Mouse (Mus musculus) spleen, adult 2 months (tissue): Measurements from ENCODE around the gene Ptk7. TPM values are rescaled to one million over a fixed set of nuclear protein-coding genes. Genes with fewer than 3 reads are reported as not detected.

ENCODE experiments used
- DNase-seq, 2 experiments: peaks; one replicate each; pipeline versions ENCODE4 v3.0.0 to v3.0.0-alpha.2; 2012 to 2021; ENCODE audit warnings: low spot score in 2 of 2, low read depth in 1 of 2
- H3K27ac ChIP-seq: fragments of 200-500 bp; 2 replicates; pipeline ENCODE4 v1.5.1; 2012; ENCODE audit warnings: low read length, inconsistent platforms; ENCODE audit not compliant: insufficient read depth
- H3K27me3 ChIP-seq: fragments of 200-500 bp; 2 replicates; pipeline ENCODE4 v1.6.1; 2012; ENCODE audit warnings: mild to moderate bottlenecking, moderate library complexity, low read length, inconsistent platforms; ENCODE audit not compliant: control insufficient read depth, insufficient read depth
- H3K36me3 ChIP-seq: fragments of 200-500 bp; 2 replicates; pipeline ENCODE4 v1.6.1; 2012; ENCODE audit warnings: mild to moderate bottlenecking, low read length, inconsistent platforms; ENCODE audit not compliant: control insufficient read depth, insufficient read depth
- H3K4me1 ChIP-seq: fragments of 200-500 bp; 2 replicates; pipeline ENCODE4 v1.6.1; 2011; ENCODE audit warnings: inconsistent platforms; ENCODE audit not compliant: control insufficient read depth, insufficient read depth, insufficient read length
- H3K4me3 ChIP-seq: fragments of 200-500 bp; 2 replicates; pipeline ENCODE4 v1.5.1; 2011; ENCODE audit warnings: mild to moderate bottlenecking, inconsistent platforms; ENCODE audit not compliant: insufficient read depth, insufficient read length; ENCODE audit errors: extremely low read depth
- CTCF ChIP-seq: fragments of 200-500 bp; IDR thresholded peaks from 2 replicates; pipeline ENCODE4 v1.5.1; 2011; ENCODE audit warnings: mild to moderate bottlenecking, inconsistent platforms; ENCODE audit not compliant: insufficient read depth, insufficient read length, insufficient replicate concordance; ENCODE audit errors: extremely low read depth
- POLR2A ChIP-seq: fragments of 200-500 bp; IDR thresholded peaks from 2 replicates; pipeline ENCODE4 v1.6.1; 2011; ENCODE audit warnings: low read depth, low read length, inconsistent platforms
- WGBS: fragments of 180-500 bp; shearing (Covaris S2); methylation state at CpG from one replicate; pipeline ENCODE4 v1.1.7; 2018; 5-methylcytosine and 5-hydroxymethylcytosine counted together
- polyA plus RNA-seq: library from polyadenylated mRNA; depleted of rRNA; stranded (reverse); fragments of >200 nt; gene quantifications from 2 replicates; pipeline ENCODE4 v1.2.3, GENCODE M21; 2012

Gene Ptk7
- polyA plus RNA-seq, 1 experiment, result 8.5 TPM

DNA sequence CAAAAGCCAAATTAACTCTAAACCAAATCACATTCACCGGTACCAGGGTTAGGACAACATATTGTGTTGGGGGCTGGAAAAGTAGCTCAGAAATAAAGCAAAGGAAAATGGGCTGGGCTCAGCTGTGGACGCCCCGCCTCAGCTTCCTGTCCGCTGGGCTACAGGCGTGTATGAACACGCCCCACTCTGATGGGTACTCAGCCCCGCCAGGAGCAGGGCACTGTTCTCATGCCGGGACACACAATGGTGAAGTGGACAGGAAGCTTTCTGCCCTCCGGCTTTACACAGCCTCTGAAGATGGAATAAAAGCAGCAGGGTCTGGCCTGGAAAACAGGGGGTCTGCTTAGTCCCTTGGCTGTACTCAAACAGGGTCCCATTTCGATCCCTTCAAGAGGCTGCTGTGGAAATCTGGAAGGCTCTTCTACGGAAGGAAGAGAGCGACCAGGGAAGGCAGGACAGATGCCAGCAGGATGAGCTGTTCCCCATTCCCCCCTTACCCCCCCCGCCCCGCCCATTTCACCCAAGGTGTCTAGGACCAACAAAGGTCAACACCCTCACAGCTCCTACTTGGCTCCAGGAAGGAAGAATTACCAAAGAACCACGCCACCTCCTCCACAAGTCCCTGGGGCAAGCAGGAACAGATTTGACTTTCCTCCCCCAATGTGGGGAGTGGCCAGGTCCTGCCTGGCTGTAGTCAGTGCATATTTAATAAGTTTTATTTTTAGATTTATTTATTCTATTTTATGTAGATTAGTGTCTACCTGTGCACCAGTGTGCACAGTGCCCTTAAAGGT, 19.4 kb downstream of the Ptk7 start:
- TF ChIP-seq POLR2A (no peak), CTCF (no peak)
- Histone ChIP-seq H3K4me1 (peaks cover 2% of the 10 kb centered on the region; the same call in 1 of the 2 replicates), H3K27me3 (no peaks in the 10 kb centered on the region), H3K27ac (no peak overlapping the region), H3K4me3 (no peak overlapping the region), H3K36me3 (no peaks in the 10 kb centered on the region)
- DNase-seq, result no peak
- WGBS, result 45% methylated on average over 15 of the region's 15 CpGs

DNA sequence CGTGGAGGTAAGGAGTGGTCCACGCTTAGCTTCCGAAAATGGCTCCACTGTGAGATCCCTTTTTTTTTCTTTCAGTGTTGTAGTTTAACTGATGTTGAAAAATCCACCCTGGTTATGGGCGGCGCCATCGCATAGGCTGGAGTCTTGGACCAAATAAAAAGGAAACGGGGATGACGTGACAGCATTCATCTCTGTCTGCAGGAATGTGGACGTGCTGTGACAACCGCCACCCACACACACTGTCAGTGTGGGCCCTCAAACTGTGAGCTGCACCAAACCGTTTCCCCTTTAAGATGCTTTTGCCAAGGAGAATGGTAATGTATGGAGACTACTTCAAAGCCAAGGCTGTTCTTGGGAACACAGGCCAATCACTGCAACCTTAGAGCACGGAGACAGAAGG, 23.3 kb downstream of the Ptk7 start:
- 93% methylated on average over 12 of the region's 12 CpGs for WGBS
- H3K4me1 ChIP-seq, result no peaks in the 10 kb centered on the region
- no peak overlapping the region for H3K27ac ChIP-seq
- H3K36me3 ChIP-seq, result no peaks in the 10 kb centered on the region
- TF ChIP-seq CTCF (no peak), POLR2A (no peak)
- no peak for DNase-seq
- no peaks in the 10 kb centered on the region for H3K27me3 ChIP-seq
- H3K4me3 ChIP-seq, result no peak overlapping the region

DNA sequence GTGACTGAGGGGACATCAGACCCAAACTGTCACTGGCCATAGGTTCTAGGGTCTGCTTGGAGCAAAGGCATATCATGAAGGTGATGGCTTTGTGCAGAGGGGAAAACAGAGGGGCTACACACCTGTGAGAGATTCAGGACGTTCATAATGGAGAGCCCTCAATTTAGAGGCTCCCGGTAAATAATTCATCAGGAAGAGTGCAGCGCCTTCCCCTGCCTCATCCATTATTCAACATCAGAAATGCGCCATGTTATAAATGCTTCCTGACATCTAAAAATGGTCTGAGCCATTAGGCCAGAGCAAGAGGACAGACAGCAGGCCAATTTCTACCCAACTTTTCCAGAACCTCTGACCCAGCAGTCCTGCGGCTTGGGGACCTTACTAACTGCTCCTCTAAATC, 24.2 kb downstream of the Ptk7 start:
- H3K4me3 ChIP-seq, result no peak overlapping the region
- TF ChIP-seq CTCF, result no peak
- no peak for TF ChIP-seq POLR2A
- DNase-seq, result no peak
- 89% methylated on average over 5 of the region's 5 CpGs for WGBS
- H3K4me1 ChIP-seq, result no peaks in the 10 kb centered on the region
- no peaks in the 10 kb centered on the region for H3K36me3 ChIP-seq
- H3K27ac ChIP-seq, result no peak overlapping the region
- H3K27me3 ChIP-seq, result no peaks in the 10 kb centered on the region

DNA sequence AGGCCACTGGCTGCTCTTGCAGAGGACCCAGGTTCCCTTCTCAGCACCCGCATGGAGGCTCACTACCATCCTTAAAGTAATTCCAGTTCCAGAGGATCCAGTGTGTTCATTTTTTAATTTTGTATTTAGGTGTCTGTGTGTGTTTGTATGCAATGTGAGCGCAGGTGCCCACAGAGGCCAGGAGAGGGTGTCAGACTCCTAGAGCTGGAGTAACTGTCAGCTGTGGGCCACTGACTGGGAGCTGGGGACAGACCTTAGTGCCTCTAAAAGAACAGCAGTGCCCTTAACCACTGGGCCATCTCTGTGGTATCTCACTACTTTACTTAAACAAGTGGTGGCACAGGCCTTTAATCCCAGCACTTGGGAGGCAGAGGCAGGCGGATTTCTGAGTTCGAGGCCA, 26.1 kb downstream of the Ptk7 start:
- Histone ChIP-seq H3K4me1 (no peaks in the 10 kb centered on the region), H3K36me3 (no peaks in the 10 kb centered on the region), H3K4me3 (no peak overlapping the region), H3K27me3 (no peaks in the 10 kb centered on the region), H3K27ac (no peak overlapping the region)
- WGBS, result 91% methylated on average over 4 of the region's 4 CpGs
- no peak for DNase-seq
- no peak for TF ChIP-seq CTCF
- TF ChIP-seq POLR2A, result no peak

GRCm38 (mm10) chr17:46602212-46602611, 27.1 kb downstream of the Ptk7 start:
- Histone ChIP-seq H3K4me1 (no peaks in the 10 kb centered on the region), H3K4me3 (no peak overlapping the region), H3K27me3 (no peaks in the 10 kb centered on the region), H3K36me3 (no peaks in the 10 kb centered on the region), H3K27ac (no peak overlapping the region)
- no peak for TF ChIP-seq CTCF
- no peak for TF ChIP-seq POLR2A
- no peak for DNase-seq
- 19% methylated on average over 9 of the region's 9 CpGs for WGBS

- no peak for DNase-seq
- WGBS, result 90% methylated on average over 2 of the region's 2 CpGs
- H3K36me3 ChIP-seq, result no peaks in the 10 kb centered on the region
- TF ChIP-seq POLR2A (no peak), CTCF (no peak)
- no peaks in the 10 kb centered on the region for H3K27me3 ChIP-seq
- no peaks in the 10 kb centered on the region for H3K4me1 ChIP-seq
- H3K4me3 ChIP-seq, result no peak overlapping the region
- H3K27ac ChIP-seq, result no peak overlapping the region
Measured at GRCm38 (mm10) chr17:46600569-46600968, 28.7 kb downstream of the Ptk7 start.

DNA sequence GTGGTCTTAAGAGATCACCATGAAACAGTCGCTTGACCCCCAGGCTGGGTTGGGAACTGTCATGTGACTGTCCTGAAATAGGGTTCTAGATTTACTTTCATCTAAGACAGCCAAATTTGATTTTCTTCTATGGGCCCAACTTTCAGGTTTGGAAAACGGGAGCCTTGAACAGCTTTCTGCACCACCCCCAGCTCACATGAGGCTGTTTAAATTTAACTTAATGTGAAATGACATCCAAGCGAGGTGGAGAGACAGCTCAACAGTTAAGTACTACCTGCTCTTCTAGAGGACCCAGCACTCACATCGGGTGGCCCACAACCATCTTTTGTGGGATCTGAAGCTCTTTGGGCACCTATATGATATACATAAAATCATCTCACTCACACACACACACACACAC, 30.3 kb downstream of the Ptk7 start:
- TF ChIP-seq CTCF (no peak), POLR2A (no peak)
- Histone ChIP-seq H3K27ac (no peak overlapping the region), H3K27me3 (no peaks in the 10 kb centered on the region), H3K4me3 (no peak overlapping the region), H3K36me3 (no peaks in the 10 kb centered on the region), H3K4me1 (no peaks in the 10 kb centered on the region)
- no peak for DNase-seq
- 90% methylated on average over 4 of the region's 4 CpGs for WGBS
